ENCODE assay signal across 18 mouse cellular contexts in the genomic region with DNA sequence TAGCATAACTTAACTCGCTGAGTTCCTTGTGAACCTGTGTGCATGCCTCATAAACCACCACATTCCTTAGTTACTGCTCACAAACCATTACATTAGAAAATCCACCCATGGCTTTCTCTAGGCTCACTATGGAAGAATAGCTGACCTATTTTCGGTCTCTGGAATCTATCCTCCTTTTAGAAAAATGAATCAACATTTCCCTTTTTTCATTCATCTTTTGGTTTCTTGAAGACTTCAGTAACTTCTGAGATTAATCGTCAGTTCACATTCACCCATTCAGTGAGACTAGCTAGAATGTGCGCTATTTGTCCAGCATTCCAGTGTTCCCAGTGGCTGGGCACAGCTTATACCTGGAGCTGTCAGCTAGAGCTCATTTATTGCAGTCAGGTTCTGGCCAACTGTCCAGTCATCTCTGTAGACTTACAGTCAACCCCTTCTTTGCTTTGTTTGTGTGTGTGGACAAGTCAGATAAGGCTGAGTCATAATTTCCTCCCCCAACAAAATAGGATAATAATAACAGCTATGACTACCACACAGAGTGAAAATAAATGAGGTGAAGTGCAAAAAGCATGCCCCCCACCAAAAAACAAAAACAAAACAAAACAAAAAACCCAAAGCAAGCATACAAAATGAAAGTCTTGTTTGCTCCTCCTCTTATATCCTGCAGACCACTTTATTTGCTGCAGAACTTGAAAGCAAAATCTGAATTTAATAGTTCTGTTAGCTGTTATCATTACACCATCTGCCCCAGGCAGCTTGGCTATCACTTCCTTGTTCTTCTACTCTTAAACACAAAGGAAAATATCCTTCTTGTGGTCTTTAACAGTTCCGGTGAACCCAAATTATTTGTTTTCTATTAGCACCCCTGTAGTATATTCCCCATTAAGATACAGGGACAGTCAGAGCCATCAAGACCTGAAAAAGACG.
DNase-seq lines count a peak whose midpoint lies in the region; ATAC-seq and TF ChIP-seq lines count a peak whose summit lies in the region.
"Had no signal": no experiment of that assay in that cellular context is flagged by ENCODE, and none has a peak within 500 bp of the region (broad histone marks: within the 10 kb centered on the region; RNA-seq: fewer than 3 reads in every experiment).

No protein-coding gene starts in this region.

- no peaks in the 10 kb centered on the region for H3K79me3 ChIP-seq in C2C12 (ENCODE audit: low read depth)

- H3K4me1 ChIP-seq in heart, embryonic 11.5 days (ENCODE audit: control insufficient read depth, insufficient read depth, low read length), result peaks cover 8% of the 10 kb centered on the region
- no peaks in the 10 kb centered on the region for H3K4me1 ChIP-seq in heart, adult 2 months (ENCODE audit: control insufficient read depth, insufficient read depth, low read length)
- peaks cover 16% of the 10 kb centered on the region for H3K4me1 ChIP-seq in bone marrow macrophage, adult 2 months (ENCODE audit: control insufficient read depth, insufficient read depth, low read length)
- H3K4me1 ChIP-seq: heart, embryonic 15.5 days; neural tube, embryonic 12.5 days had no signal

- no peak overlapping the region for H3K9ac ChIP-seq in heart, embryonic 11.5 days (ENCODE audit: low read depth, low read length)
- H3K9ac ChIP-seq in heart, adult 2 months (ENCODE audit: low read depth, low read length), result no peak overlapping the region
- H3K9ac ChIP-seq: heart, embryonic 15.5 days; lung, embryonic 14.5 days; neural tube, embryonic 12.5 days had no signal

- TF ChIP-seq CTCF in heart, adult 2 months (IDR thresholded peaks at IDR 0.05), result no peak
- TF ChIP-seq CTCF in C2C12 (IDR thresholded peaks at IDR 0.05; ENCODE audit: control insufficient read depth, insufficient read depth, insufficient read length), result no peak
- no peak for TF ChIP-seq CTCF in bone marrow macrophage, adult 2 months (IDR thresholded peaks at IDR 0.05; ENCODE audit: low read depth, low read length)

- H3K4me3 ChIP-seq in heart, embryonic 11.5 days (ENCODE audit: low read depth, low read length), result no peak overlapping the region
- no peak overlapping the region for H3K4me3 ChIP-seq in heart, adult 2 months
- no peak overlapping the region for H3K4me3 ChIP-seq in C2C12 (ENCODE audit: insufficient read depth, poor library complexity, severe bottlenecking)
- H3K4me3 ChIP-seq in bone marrow macrophage, adult 2 months (ENCODE audit: insufficient read depth, low read length), result no peak overlapping the region
- H3K4me3 ChIP-seq: heart, embryonic 15.5 days; neural tube, embryonic 12.5 days had no signal

- intact Hi-C loops in heart, adult 2 months (cut with DNase I), result loop anchor here (10.0 kb wide), 1 partner anchor 175 kb away; the partner anchor contains the start of gene Cited2

- H3K27ac ChIP-seq in heart, embryonic 11.5 days (ENCODE audit: low read depth, low read length), result no peak overlapping the region
- H3K27ac ChIP-seq in heart, adult 2 months, result no peak overlapping the region
- H3K27ac ChIP-seq in bone marrow macrophage, adult 2 months (ENCODE audit: insufficient read depth, low read depth, low read length), result peak overlapping the region; percentile 21
- H3K27ac ChIP-seq: heart, embryonic 15.5 days; neural tube, embryonic 12.5 days had no signal

- no peaks in the 10 kb centered on the region for H3K79me2 ChIP-seq in heart, adult 2 months (replicated peaks; ENCODE audit: control insufficient read depth, insufficient read depth, low read length)
- H3K79me2 ChIP-seq in C2C12 (ENCODE audit: control insufficient read depth, insufficient read depth), result no peaks in the 10 kb centered on the region

- H3K36me3 ChIP-seq in heart, embryonic 11.5 days (ENCODE audit: control insufficient read depth, insufficient read depth, low read length), result no peaks in the 10 kb centered on the region
- H3K36me3 ChIP-seq in heart, adult 2 months (ENCODE audit: control insufficient read depth, insufficient read depth, low read length), result no peaks in the 10 kb centered on the region
- no peaks in the 10 kb centered on the region for H3K36me3 ChIP-seq in C2C12 (ENCODE audit: control insufficient read depth, insufficient read depth)
- H3K36me3 ChIP-seq: heart, embryonic 15.5 days; neural tube, embryonic 12.5 days had no signal

- ATAC-seq in heart, embryonic 11.5 days (replicated peaks; ENCODE audit: insufficient number of reproducible peaks, low FRiP score, low TSS enrichment), result 0 out of 2 replicates have a peak, but pooled peaks have one; percentile 39
- ATAC-seq: forebrain, embryonic 16.5 days; intestine, embryonic 16.5 days had no signal

- 82% methylated on average over 6 of the region's 6 CpGs for WGBS in heart, embryonic 11.5 days (ENCODE audit: insufficient replicate concordance)
- WGBS in heart, adult 2 months, result 81% methylated on average over 6 of the region's 6 CpGs

- no peak overlapping the region for H3ac ChIP-seq in C2C12 (ENCODE audit: control insufficient read depth, insufficient read length, low read depth)

- no peak for TF ChIP-seq EP300 in heart, adult 2 months (IDR thresholded peaks at IDR 0.05; ENCODE audit: insufficient read depth, low read depth, low read length)

- DNase-seq in heart, adult 2 months, result no peak
- DNase-seq in kidney, postnatal 14 days, result peak; percentile 39
- DNase-seq in lung, postnatal 14 days, result no peak
- no peak for DNase-seq in lung, postnatal 36 days
- DNase-seq in urinary bladder, postnatal 10 days (ENCODE audit: low spot score), result no peak
- DNase-seq: adrenal gland, postnatal 25 days; B cell, adult 2 months; gastrocnemius, postnatal 14 days; layer of hippocampus, adult 9-11 months; lung, embryonic 14.5 days; midbrain, embryonic 14.5 days had no signal

- H3K4me2 ChIP-seq in heart, embryonic 11.5 days, result no peak overlapping the region
- H3K4me2 ChIP-seq: heart, embryonic 15.5 days; lung, embryonic 14.5 days; neural tube, embryonic 12.5 days had no signal

- H3K9me3 ChIP-seq in heart, embryonic 11.5 days (replicated peaks; ENCODE audit: control insufficient read depth, low read length), result no peaks in the 10 kb centered on the region
- H3K9me3 ChIP-seq: heart, embryonic 15.5 days; neural tube, embryonic 12.5 days had no signal

- H3K27me3 ChIP-seq in heart, embryonic 11.5 days (ENCODE audit: control insufficient read depth, insufficient read depth, low read length), result no peaks in the 10 kb centered on the region
- no peaks in the 10 kb centered on the region for H3K27me3 ChIP-seq in heart, adult 2 months (ENCODE audit: control insufficient read depth, insufficient read depth, low read length)
- no peaks in the 10 kb centered on the region for H3K27me3 ChIP-seq in C2C12 (ENCODE audit: control insufficient read depth, insufficient read depth, insufficient read length)
- H3K27me3 ChIP-seq: heart, embryonic 15.5 days; neural tube, embryonic 12.5 days had no signal

- no peak for TF ChIP-seq POLR2A in heart, adult 2 months (IDR thresholded peaks at IDR 0.05; ENCODE audit: insufficient read depth, low read depth, low read length)
- TF ChIP-seq POLR2A in bone marrow macrophage, adult 2 months (IDR thresholded peaks at IDR 0.05; ENCODE audit: borderline replicate concordance, low read depth, low read length), result no peak

TF ChIP-seq in C2C12, 6 proteins besides CTCF, POLR2A, EP300 and RAD21:
- TF ChIP-seq USF1 (IDR thresholded peaks at IDR 0.05; ENCODE audit: low read depth) (no peak), FOSL1 (IDR thresholded peaks at IDR 0.05; ENCODE audit: insufficient read depth, low read length, poor library complexity, severe bottlenecking) (peak; percentile 60)
